Mouse (Mus musculus): ENCODE measurements around the gene Hsh2d. TPM values are rescaled to one million over a fixed set of nuclear protein-coding genes. Genes with fewer than 3 reads are reported as not detected.

Hsh2d gene
- total and polyA plus RNA-seq, 2 experiments from 2014 or later = not detected

- Histone ChIP-seq H3K9me3 (ENCODE audit: low read length) (no peaks in the 10 kb centered on the region), H3K36me3 (ENCODE audit: insufficient read depth) (peaks cover 11% of the 10 kb centered on the region; the same call in 1 of the 2 replicates), H3K4me2 (ENCODE audit: low read depth) (peak within 1 kb of the TSS; percentile 74), H3K9ac (peak within 1 kb of the TSS; percentile 98), H3K27me3 (ENCODE audit: insufficient read depth, low read length) (no peaks in the 10 kb centered on the region), H3K4me1 (ENCODE audit: insufficient read depth) (peaks cover 11% of the 10 kb centered on the region), H3K27ac (ENCODE audit: low read depth, low read length) (peak within 1 kb of the TSS; percentile 91), H3K4me3 (ENCODE audit: low read depth, low read length) (peak within 1 kb of the TSS; percentile 91)
- WGBS = 2% methylated on average over 82 of the region's 82 CpGs
- peak; percentile 18; the same call in 1 of the 2 replicates for TF ChIP-seq CTCF (IDR thresholded peaks at IDR 0.05; ENCODE audit: low read depth)
- ATAC-seq = peak; percentile 98
- DNase-seq = peak; percentile 100
Measured at GRCm38 (mm10) chr8:72160707-72161697, 28.4 kb upstream of the Hsh2d start, which contains the start of gene Rab8a. Rab8a (plus strand) TSS chr8:72161200.

DNA sequence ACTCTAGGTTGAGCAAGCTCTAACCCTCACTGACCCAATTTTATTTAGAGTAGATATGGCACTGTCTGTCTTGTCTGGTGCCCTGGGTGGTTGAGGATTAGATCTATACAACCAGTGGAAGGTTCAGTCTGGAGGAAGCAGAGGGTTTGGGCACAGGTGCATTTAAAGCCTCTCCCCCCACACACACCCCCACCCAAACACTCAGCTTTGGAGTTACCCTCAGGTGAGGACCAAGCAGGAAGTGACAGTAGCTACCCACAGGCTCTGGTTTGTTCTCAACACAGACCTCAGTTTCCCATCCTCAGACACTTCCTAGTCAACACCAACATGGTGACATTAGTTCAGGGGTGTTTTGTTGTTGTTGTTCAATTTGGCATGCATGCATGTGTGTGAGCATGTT lies 26.6 kb upstream of the Hsh2d start:
- Histone ChIP-seq H3K4me3 (ENCODE audit: low read depth, low read length) (no peak overlapping the region), H3K36me3 (ENCODE audit: insufficient read depth) (peaks cover 11% of the 10 kb centered on the region), H3K4me1 (ENCODE audit: insufficient read depth) (peaks cover 11% of the 10 kb centered on the region), H3K9ac (no peak overlapping the region), H3K4me2 (ENCODE audit: low read depth) (no peak overlapping the region), H3K9me3 (ENCODE audit: low read length) (no peaks in the 10 kb centered on the region), H3K27ac (ENCODE audit: low read depth, low read length) (no peak overlapping the region), H3K27me3 (ENCODE audit: insufficient read depth, low read length) (no peaks in the 10 kb centered on the region)
- ATAC-seq = no peak
- TF ChIP-seq CTCF (IDR thresholded peaks at IDR 0.05; ENCODE audit: low read depth) = no peak
- no peak for DNase-seq

GRCm38 (mm10) chr8:72169098-72169668 lies 20.3 kb upstream of the Hsh2d start:
- no peaks in the 10 kb centered on the region for H3K4me1 ChIP-seq (ENCODE audit: insufficient read depth)
- H3K9ac ChIP-seq = no peak overlapping the region

DNA sequence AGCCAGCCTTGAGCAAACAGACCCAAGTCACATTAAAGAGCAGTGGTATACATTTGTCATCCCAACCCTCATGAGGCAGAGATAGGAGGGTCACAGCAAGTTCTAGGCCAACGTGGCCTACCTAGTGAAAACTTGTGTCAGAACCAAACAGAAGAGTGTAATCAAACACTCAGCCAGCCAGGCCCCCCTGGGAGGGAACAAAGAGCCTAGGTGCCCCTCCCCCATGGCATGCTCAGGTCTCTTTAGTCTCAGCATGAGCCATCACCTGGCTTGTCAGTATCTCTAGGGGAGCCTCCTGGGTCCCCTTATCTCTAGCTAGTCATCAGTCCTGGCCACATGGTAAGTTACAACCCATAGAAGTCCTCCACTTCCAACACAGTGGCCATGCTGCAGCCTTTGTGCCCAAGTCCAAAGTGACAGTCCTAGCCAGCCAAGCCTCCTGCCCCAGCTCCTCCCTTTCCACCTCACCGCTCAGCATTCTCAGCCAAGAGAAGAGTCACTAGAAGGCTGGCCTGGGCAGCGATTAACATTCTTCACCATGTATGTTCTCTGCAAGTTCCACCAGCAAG lies 19.7 kb upstream of the Hsh2d start:
- peaks cover 70% of the 10 kb centered on the region for H3K36me3 ChIP-seq (ENCODE audit: insufficient read depth)
- no peak overlapping the region for H3K27ac ChIP-seq (ENCODE audit: low read depth, low read length)
- 93% methylated on average over 3 of the region's 3 CpGs for WGBS
- no peak overlapping the region for H3K4me3 ChIP-seq (ENCODE audit: low read depth, low read length)
- DNase-seq (no peak), ATAC-seq (no peak)
- no peak for TF ChIP-seq CTCF (IDR thresholded peaks at IDR 0.05; ENCODE audit: low read depth)
- no peak overlapping the region for H3K4me2 ChIP-seq (ENCODE audit: low read depth)
- no peaks in the 10 kb centered on the region for H3K4me1 ChIP-seq (ENCODE audit: insufficient read depth)
- H3K9me3 ChIP-seq (ENCODE audit: low read length) = no peaks in the 10 kb centered on the region
- no peak overlapping the region for H3K9ac ChIP-seq
- no peaks in the 10 kb centered on the region for H3K27me3 ChIP-seq (ENCODE audit: insufficient read depth, low read length)

More at GRCm38 (mm10) chr8:72169098-72169668, 20.3 kb upstream of the Hsh2d start:
- Histone ChIP-seq H3K27me3 (ENCODE audit: insufficient read depth, low read length) (no peaks in the 10 kb centered on the region), H3K4me2 (ENCODE audit: low read depth) (no peak overlapping the region), H3K4me3 (ENCODE audit: low read depth, low read length) (no peak overlapping the region), H3K9me3 (ENCODE audit: low read length) (no peaks in the 10 kb centered on the region), H3K27ac (ENCODE audit: low read depth, low read length) (no peak overlapping the region), H3K36me3 (ENCODE audit: insufficient read depth) (peaks cover 70% of the 10 kb centered on the region)
- 96% methylated on average over 3 of the region's 3 CpGs for WGBS
- DNase-seq = no peak
- ATAC-seq = no peak
- no peak for TF ChIP-seq CTCF (IDR thresholded peaks at IDR 0.05; ENCODE audit: low read depth)

DNA sequence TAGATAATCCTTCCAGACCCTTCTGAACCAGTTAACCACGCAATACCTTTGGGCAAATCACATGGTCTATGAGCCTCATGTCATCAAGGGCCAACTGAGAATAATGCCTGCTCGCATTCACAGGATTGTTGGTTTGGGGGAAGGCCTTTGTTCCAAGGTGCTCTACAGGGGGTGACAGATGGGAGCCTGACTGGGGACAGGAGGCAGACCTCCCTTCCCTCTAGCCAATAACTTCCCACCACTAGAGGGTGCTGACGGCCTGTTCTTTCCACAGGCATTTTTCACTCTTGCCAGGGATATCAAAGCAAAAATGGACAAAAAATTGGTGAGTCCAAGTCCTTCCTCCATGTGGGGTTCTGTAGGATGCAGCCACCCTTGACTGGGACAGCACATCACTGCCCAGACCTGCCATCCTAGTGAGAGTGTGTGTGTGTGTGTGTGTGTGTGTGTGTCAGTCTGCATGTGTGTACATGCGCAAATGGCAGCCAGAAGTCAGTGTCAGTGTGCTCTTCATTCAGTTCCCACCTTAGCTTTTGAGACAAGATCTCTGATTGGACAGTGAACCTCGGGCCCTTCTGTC lies 12.0 kb upstream of the Hsh2d start:
- H3K4me1 ChIP-seq (ENCODE audit: insufficient read depth) = no peaks in the 10 kb centered on the region
- WGBS = 51% methylated on average over 5 of the region's 5 CpGs
- peaks cover 83% of the 10 kb centered on the region for H3K36me3 ChIP-seq (ENCODE audit: insufficient read depth)
- ATAC-seq (peak; percentile 80), DNase-seq (peak; percentile 77)
- no peaks in the 10 kb centered on the region for H3K9me3 ChIP-seq (ENCODE audit: low read length)
- no peak overlapping the region for H3K9ac ChIP-seq
- no peak overlapping the region for H3K4me3 ChIP-seq (ENCODE audit: low read depth, low read length)
- H3K4me2 ChIP-seq (ENCODE audit: low read depth) = no peak overlapping the region
- no peaks in the 10 kb centered on the region for H3K27me3 ChIP-seq (ENCODE audit: insufficient read depth, low read length)
- no peak overlapping the region for H3K27ac ChIP-seq (ENCODE audit: low read depth, low read length)
- TF ChIP-seq CTCF (IDR thresholded peaks at IDR 0.05; ENCODE audit: low read depth) = peak; percentile 84

- Histone ChIP-seq H3K9ac (no peak overlapping the region), H3K4me2 (ENCODE audit: low read depth) (no peak overlapping the region), H3K9me3 (ENCODE audit: low read length) (no peaks in the 10 kb centered on the region), H3K36me3 (ENCODE audit: insufficient read depth) (peaks cover 29% of the 10 kb centered on the region), H3K4me1 (ENCODE audit: insufficient read depth) (no peaks in the 10 kb centered on the region), H3K4me3 (ENCODE audit: low read depth, low read length) (no peak overlapping the region), H3K27ac (ENCODE audit: low read depth, low read length) (no peak overlapping the region), H3K27me3 (ENCODE audit: insufficient read depth, low read length) (no peaks in the 10 kb centered on the region)
- 40% methylated on average over 2 of the region's 2 CpGs for WGBS
- peak; percentile 52 for DNase-seq
- ATAC-seq = peak; percentile 82
- no peak for TF ChIP-seq CTCF (IDR thresholded peaks at IDR 0.05; ENCODE audit: low read depth)
Measured at GRCm38 (mm10) chr8:72183554-72184202, 5.8 kb upstream of the Hsh2d start.
